Mouse (Mus musculus) ES-Bruce4 (cell line): Measurements from ENCODE around the gene Otop2.

Experiments
- CTCF ChIP-seq: IDR thresholded peaks from one replicate; pipeline ENCODE4 v1.8.1; 2011; ENCODE audit warnings: low read depth, low read length
- POLR2A ChIP-seq: IDR thresholded peaks from one replicate; pipeline ENCODE4 v1.8.1; 2011; ENCODE audit warnings: low read length; ENCODE audit not compliant: insufficient read depth

DNA sequence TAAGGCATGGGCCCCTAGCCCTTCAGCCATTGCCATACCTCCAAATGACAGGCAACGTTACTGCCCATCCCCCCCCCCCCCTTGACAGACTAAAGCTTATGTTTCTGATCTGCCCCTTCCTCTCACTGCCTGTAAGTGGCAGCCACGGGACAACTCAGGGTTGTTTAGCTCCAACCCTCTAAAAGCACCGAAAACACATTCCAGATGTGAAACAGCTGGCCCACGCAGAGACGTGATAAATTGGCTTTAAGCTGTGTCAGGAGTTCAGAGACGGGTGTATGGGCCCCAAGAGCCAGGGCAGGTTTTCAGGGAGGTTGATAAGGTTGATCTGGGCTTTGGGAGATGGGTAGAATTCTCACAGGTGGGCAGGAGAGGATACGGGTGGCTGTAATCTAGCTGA, 38.6 kb downstream of the Otop2 start:
- no peak for TF ChIP-seq POLR2A
- TF ChIP-seq CTCF: no peak
